Mouse (Mus musculus): ENCODE measurements around the gene Wfs1.

Wfs1 gene

GRCm38 (mm10) chr5:36929376-36929775, 59.6 kb downstream of the Wfs1 start:
- no peak for DNase-seq (ENCODE audit: low spot score in 2 of 2)

- no peak for DNase-seq (ENCODE audit: low spot score in 2 of 2)
These were observed 60.3 kb downstream of the Wfs1 start for GRCm38 (mm10) chr5:36928701-36929100.

GRCm38 (mm10) chr5:36923826-36924700, 64.9 kb downstream of the Wfs1 start:
- DNase-seq (ENCODE audit: low spot score in 2 of 2), result no peak

GRCm38 (mm10) chr5:36922811-36923210, 66.2 kb downstream of the Wfs1 start:
- no peak for DNase-seq (ENCODE audit: low spot score in 2 of 2)

GRCm38 (mm10) chr5:36921871-36922270, 67.1 kb downstream of the Wfs1 start:
- DNase-seq (ENCODE audit: low spot score in 2 of 2), result no peak

- DNase-seq (ENCODE audit: low spot score in 2 of 2), result no peak
These were observed 68.9 kb downstream of the Wfs1 start for GRCm38 (mm10) chr5:36920072-36920471.

- DNase-seq (ENCODE audit: low spot score in 2 of 2), result no peak
These were observed 71.0 kb downstream of the Wfs1 start for GRCm38 (mm10) chr5:36918016-36918415.

GRCm38 (mm10) chr5:36917245-36917644, 71.8 kb downstream of the Wfs1 start:
- no peak for DNase-seq (ENCODE audit: low spot score in 2 of 2)

GRCm38 (mm10) chr5:36916581-36916980, 72.4 kb downstream of the Wfs1 start:
- DNase-seq (ENCODE audit: low spot score in 2 of 2), result no peak

All from spleen, postnatal 4 days (tissue).